Mouse (Mus musculus): ENCODE data around the gene Rgs7. TPM values are rescaled to one million over a fixed set of nuclear protein-coding genes. Genes with fewer than 3 reads are reported as not detected.

The Rgs7 gene
- polyA plus RNA-seq, 1 experiment from 2014 or later: 49.4 TPM

DNA sequence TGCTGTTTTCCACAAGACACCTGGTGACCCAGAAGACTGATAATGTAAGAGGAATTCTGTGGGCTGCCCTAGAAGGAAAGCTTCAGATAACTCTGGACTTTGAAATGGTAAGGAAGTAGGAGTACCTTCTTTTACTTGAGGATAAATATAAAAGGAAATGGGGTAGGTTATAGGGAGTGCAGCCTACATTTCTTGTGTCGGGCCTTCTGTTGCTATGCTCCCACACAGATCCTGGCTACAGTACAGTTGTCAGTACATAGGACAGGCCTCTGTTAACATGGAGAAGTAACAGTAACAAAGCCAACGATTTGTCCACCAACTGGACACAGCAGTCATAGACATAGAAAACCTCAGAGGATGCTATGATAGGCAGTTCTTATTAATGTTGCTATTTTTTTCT, 307.1 kb downstream of the Rgs7 start:
- H3K27ac ChIP-seq: no peak overlapping the region
- H3K4me1 ChIP-seq (replicated peaks; ENCODE audit: control insufficient read depth, insufficient read depth, low read length): no peaks in the 10 kb centered on the region
- no peak overlapping the region for H3K4me2 ChIP-seq (replicated peaks)
- ATAC-seq (ENCODE audit: low FRiP score) (no peak), DNase-seq (ENCODE audit: low spot score) (no peak)
- H3K27me3 ChIP-seq (ENCODE audit: control insufficient read depth, insufficient read depth, low read length): no peaks in the 10 kb centered on the region
- no peak overlapping the region for H3K4me3 ChIP-seq (replicated peaks; ENCODE audit: low read length)
- no peaks in the 10 kb centered on the region for H3K36me3 ChIP-seq (replicated peaks; ENCODE audit: control insufficient read depth, insufficient read depth)
- no peaks in the 10 kb centered on the region for H3K9me3 ChIP-seq (ENCODE audit: control insufficient read depth, low read length)
- no peak overlapping the region for H3K9ac ChIP-seq
- WGBS: 80% methylated on average over 2 of the region's 2 CpGs

DNA sequence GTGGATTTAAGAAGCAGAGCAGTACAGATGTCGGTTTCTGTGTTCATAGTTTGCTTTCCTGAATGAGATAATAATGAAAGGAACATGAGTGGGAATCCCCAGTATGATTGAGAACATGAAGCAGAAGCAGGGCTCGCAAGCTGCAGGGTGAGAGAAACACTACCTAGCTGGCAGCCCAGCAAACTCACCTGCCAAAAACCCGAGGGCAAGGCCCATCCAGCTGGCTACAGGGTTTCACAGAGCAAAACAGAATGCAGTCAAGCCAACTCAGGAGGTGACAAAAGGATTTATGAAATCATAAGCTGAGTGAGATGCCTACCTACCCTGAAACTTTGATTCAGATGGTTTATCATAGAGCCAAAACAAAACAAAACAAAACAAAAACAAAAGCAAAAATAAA, 307.6 kb downstream of the Rgs7 start:
- no peaks in the 10 kb centered on the region for H3K36me3 ChIP-seq (replicated peaks; ENCODE audit: control insufficient read depth, insufficient read depth)
- DNase-seq (ENCODE audit: low spot score): no peak
- WGBS: 83% methylated on average over 3 of the region's 3 CpGs
- no peaks in the 10 kb centered on the region for H3K27me3 ChIP-seq (ENCODE audit: control insufficient read depth, insufficient read depth, low read length)
- ATAC-seq (ENCODE audit: low FRiP score): no peak
- H3K4me2 ChIP-seq (replicated peaks): no peak overlapping the region
- no peaks in the 10 kb centered on the region for H3K9me3 ChIP-seq (ENCODE audit: control insufficient read depth, low read length)
- H3K27ac ChIP-seq: no peak overlapping the region
- no peak overlapping the region for H3K9ac ChIP-seq
- no peaks in the 10 kb centered on the region for H3K4me1 ChIP-seq (replicated peaks; ENCODE audit: control insufficient read depth, insufficient read depth, low read length)
- no peak overlapping the region for H3K4me3 ChIP-seq (replicated peaks; ENCODE audit: low read length)

DNA sequence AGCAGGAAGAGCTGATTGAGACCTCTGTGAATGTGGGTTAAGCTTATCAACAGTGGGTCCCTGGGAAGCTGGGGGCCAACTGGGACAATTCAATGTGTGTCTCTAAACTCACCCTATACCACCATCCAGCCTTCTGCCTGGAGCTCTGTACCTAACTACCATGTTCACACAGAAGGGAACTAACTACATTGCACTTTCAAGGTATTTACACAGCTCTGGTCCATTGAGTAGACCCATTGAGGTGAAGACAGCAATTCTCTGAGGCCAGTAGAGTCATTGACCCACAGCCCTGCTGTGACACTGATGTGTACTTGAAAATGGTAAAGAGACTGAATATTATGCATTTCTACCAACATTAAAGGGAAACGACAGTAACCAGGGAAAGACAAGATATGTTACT, 313.6 kb downstream of the Rgs7 start:
- Histone ChIP-seq H3K4me1 (replicated peaks; ENCODE audit: control insufficient read depth, insufficient read depth, low read length) (no peaks in the 10 kb centered on the region), H3K36me3 (replicated peaks; ENCODE audit: control insufficient read depth, insufficient read depth) (no peaks in the 10 kb centered on the region), H3K9me3 (ENCODE audit: control insufficient read depth, low read length) (no peaks in the 10 kb centered on the region), H3K4me3 (replicated peaks; ENCODE audit: low read length) (no peak overlapping the region), H3K9ac (no peak overlapping the region), H3K27me3 (ENCODE audit: control insufficient read depth, insufficient read depth, low read length) (no peaks in the 10 kb centered on the region), H3K4me2 (replicated peaks) (no peak overlapping the region), H3K27ac (no peak overlapping the region)
- ATAC-seq (ENCODE audit: low FRiP score) (no peak), DNase-seq (ENCODE audit: low spot score) (no peak)
- 79% methylated on average over 1 of the region's 1 CpGs for WGBS

DNA sequence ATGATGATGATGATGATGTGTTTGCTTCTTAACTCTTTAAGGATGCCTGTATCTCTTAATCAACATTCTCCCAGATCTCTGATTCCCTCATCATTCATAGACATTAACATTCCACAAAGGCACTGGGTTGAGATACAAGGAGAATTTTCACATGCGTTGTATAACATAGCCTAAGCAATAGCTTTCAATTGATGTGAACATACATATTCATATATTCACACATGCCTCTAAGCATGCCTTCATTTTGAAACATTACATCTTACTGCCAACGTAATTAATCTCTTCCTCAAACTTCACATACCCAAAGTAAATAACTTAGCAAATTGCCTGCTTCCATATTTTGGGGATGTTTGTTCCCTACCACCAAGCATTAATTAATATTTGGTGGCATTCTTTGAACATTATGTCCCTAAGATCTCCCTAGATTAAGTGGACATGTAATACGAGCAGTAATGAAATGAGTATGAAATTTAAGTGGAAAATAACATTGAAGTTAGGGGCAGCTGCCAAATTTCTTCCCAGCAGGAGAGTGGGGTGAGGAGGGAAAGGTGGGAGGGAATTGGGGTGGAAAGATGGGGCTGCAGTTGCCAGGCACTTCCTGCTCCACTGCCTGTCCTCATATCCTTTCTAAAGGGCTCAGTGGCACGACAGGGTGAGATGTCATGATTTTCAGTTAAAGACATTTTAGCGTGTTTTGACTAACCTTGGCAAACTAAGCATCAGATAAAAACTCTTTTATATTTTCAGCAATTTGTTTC, 317.2 kb downstream of the Rgs7 start:
- DNase-seq (ENCODE audit: low spot score) (no peak), ATAC-seq (ENCODE audit: low FRiP score) (no peak)
- Histone ChIP-seq H3K4me2 (replicated peaks) (no peak overlapping the region), H3K27me3 (ENCODE audit: control insufficient read depth, insufficient read depth, low read length) (no peaks in the 10 kb centered on the region), H3K4me3 (replicated peaks; ENCODE audit: low read length) (no peak overlapping the region), H3K36me3 (replicated peaks; ENCODE audit: control insufficient read depth, insufficient read depth) (no peaks in the 10 kb centered on the region), H3K9ac (no peak overlapping the region), H3K9me3 (ENCODE audit: control insufficient read depth, low read length) (no peaks in the 10 kb centered on the region), H3K27ac (no peak overlapping the region), H3K4me1 (replicated peaks; ENCODE audit: control insufficient read depth, insufficient read depth, low read length) (no peaks in the 10 kb centered on the region)
- WGBS: 67% methylated on average over 5 of the region's 5 CpGs

DNA sequence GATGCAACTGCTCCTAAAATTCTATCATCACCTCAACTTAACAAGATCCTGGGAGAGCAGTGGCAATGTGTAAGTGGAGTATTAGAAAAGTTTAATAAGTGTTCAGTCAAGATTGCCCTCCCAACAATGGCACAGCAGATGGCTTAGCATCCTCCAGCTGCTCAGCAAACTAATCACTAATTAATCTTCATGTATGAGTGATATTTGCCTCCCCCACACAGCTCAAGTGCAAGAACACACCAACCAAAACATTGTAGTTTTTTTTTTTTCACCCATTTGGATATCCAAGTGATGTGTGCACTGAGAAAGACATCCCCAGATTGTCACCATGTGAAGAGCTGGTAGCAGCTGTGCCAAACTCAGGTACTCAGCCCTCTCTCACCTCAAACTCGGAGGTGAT, 336.8 kb downstream of the Rgs7 start:
- no peak overlapping the region for H3K4me2 ChIP-seq (replicated peaks)
- ATAC-seq (ENCODE audit: low FRiP score): peak; percentile 31; the same call in 1 of the 2 replicates
- H3K36me3 ChIP-seq (replicated peaks; ENCODE audit: control insufficient read depth, insufficient read depth): no peaks in the 10 kb centered on the region
- no peaks in the 10 kb centered on the region for H3K9me3 ChIP-seq (ENCODE audit: control insufficient read depth, low read length)
- no peaks in the 10 kb centered on the region for H3K4me1 ChIP-seq (replicated peaks; ENCODE audit: control insufficient read depth, insufficient read depth, low read length)
- no peak overlapping the region for H3K9ac ChIP-seq
- no peak for DNase-seq (ENCODE audit: low spot score)
- H3K27me3 ChIP-seq (ENCODE audit: control insufficient read depth, insufficient read depth, low read length): no peaks in the 10 kb centered on the region
- no peak overlapping the region for H3K4me3 ChIP-seq (replicated peaks; ENCODE audit: low read length)
- 83% methylated on average over 1 of the region's 1 CpGs for WGBS
- no peak overlapping the region for H3K27ac ChIP-seq

DNA sequence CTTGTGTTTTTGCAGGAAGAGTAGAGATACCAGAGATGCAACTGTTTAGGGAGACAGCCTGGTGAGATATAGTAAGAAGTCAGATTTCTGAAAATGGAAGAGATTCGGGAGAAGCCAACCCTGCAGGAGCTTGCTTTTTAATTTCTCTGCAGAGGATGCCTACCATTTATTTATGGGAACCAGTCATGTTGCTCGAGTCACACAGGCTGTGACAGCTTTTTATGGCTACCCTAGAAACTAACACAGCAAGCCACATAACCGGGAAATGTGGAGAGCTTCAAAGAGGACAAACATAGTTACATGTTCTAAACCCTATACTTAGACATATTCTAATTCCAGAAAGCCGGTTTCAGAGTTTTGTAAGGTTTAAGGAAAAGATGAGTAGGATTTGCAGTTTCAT, 349.2 kb downstream of the Rgs7 start:
- H3K27ac ChIP-seq: no peak overlapping the region
- H3K4me1 ChIP-seq (replicated peaks; ENCODE audit: control insufficient read depth, insufficient read depth, low read length): no peaks in the 10 kb centered on the region
- ATAC-seq (ENCODE audit: low FRiP score): no peak
- no peak overlapping the region for H3K4me3 ChIP-seq (replicated peaks; ENCODE audit: low read length)
- H3K27me3 ChIP-seq (ENCODE audit: control insufficient read depth, insufficient read depth, low read length): no peaks in the 10 kb centered on the region
- no peak overlapping the region for H3K4me2 ChIP-seq (replicated peaks)
- no peaks in the 10 kb centered on the region for H3K36me3 ChIP-seq (replicated peaks; ENCODE audit: control insufficient read depth, insufficient read depth)
- H3K9ac ChIP-seq: no peak overlapping the region
- 90% methylated on average over 4 of the region's 4 CpGs for WGBS
- no peak for DNase-seq (ENCODE audit: low spot score)
- H3K9me3 ChIP-seq (ENCODE audit: control insufficient read depth, low read length): no peaks in the 10 kb centered on the region

DNA sequence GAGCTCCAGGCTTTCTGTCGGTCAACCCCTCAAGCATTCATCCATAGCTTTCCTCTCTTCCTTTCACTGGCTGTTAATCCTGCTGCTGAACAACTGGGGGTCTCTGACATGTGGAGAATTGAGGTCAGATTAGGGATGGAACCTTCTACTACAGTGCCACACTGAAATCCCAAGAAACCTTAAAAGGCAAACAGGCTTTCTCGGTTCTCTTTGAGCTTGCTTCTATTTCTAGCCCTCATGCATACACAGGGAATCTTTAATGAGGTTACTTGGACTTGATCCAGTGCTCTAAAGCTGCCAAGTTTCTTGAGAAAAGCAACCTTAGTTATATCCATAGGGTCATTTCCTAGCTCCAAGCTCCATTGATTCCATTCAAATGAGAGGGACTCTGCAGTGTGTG, 363.8 kb downstream of the Rgs7 start:
- Histone ChIP-seq H3K27me3 (ENCODE audit: control insufficient read depth, insufficient read depth, low read length) (no peaks in the 10 kb centered on the region), H3K9me3 (ENCODE audit: control insufficient read depth, low read length) (no peaks in the 10 kb centered on the region), H3K9ac (no peak overlapping the region), H3K27ac (no peak overlapping the region), H3K36me3 (replicated peaks; ENCODE audit: control insufficient read depth, insufficient read depth) (no peaks in the 10 kb centered on the region), H3K4me3 (replicated peaks; ENCODE audit: low read length) (no peak overlapping the region), H3K4me2 (replicated peaks) (no peak overlapping the region), H3K4me1 (replicated peaks; ENCODE audit: control insufficient read depth, insufficient read depth, low read length) (0 out of 2 replicates have a peak, but pooled peaks cover 7% of the 10 kb centered on the region)
- peak; percentile 75; the same call in 1 of the 2 replicates for ATAC-seq (ENCODE audit: low FRiP score)
- 42% methylated on average over 2 of the region's 2 CpGs for WGBS
- peak; percentile 73 for DNase-seq (ENCODE audit: low spot score)

DNA sequence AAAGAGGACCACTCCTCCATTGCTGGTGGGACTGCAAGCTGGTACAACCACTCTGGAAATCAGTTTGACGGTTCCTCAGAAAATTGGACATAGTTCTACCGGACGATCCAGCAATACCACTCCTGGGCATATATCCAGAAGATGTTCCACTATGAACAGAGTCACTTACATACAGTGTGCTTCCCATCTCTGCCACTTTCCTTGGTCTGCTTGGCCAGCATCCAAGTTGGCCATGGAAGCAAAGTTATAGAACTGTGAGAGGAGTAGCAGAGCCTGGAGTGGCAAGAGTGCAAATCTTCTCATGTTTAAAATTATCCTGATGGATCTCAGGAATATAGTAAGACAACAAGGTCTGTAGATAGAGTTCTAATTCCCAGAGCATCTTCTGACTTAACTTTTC, 367.9 kb downstream of the Rgs7 start:
- Histone ChIP-seq H3K27me3 (ENCODE audit: control insufficient read depth, insufficient read depth, low read length) (no peaks in the 10 kb centered on the region), H3K27ac (no peak overlapping the region), H3K9me3 (ENCODE audit: control insufficient read depth, low read length) (no peaks in the 10 kb centered on the region), H3K4me3 (replicated peaks; ENCODE audit: low read length) (no peak overlapping the region), H3K36me3 (replicated peaks; ENCODE audit: control insufficient read depth, insufficient read depth) (no peaks in the 10 kb centered on the region), H3K9ac (no peak overlapping the region), H3K4me1 (replicated peaks; ENCODE audit: control insufficient read depth, insufficient read depth, low read length) (0 out of 2 replicates have a peak, but pooled peaks cover 7% of the 10 kb centered on the region), H3K4me2 (replicated peaks) (no peak overlapping the region)
- 73% methylated on average over 3 of the region's 3 CpGs for WGBS
- ATAC-seq (ENCODE audit: low FRiP score): no peak
- no peak for DNase-seq (ENCODE audit: low spot score)

DNA sequence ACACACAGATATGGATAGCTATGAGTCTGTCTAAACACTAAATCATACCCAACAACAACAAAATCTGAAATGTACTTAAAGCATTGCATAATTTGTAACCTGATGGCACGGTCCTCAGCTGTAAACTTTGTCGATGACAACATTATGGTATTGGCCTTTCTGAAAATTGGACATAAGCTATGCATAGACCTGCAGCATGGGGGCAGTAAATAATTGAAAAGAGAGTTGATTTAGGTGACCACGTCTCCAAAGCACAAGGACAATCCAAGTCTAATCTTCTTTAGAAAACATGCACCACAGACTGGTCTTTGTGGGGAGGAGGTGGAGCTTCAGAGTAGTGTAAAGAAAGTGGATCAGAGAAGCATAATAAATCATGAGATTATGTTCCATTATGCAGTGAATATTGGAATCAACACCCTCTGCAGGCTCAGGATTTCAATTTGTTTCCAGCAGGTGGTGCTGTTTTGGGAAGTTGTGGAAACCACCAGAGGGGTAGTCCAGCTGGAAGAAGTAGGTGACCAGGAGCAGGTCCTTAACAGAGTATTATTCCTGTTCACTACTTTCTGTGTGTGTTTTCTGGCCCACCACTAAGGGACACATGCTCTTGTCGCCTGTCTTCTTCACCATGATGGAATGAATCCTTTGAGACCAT, 373.3 kb downstream of the Rgs7 start:
- Histone ChIP-seq H3K4me1 (replicated peaks; ENCODE audit: control insufficient read depth, insufficient read depth, low read length) (no peaks in the 10 kb centered on the region), H3K4me2 (replicated peaks) (no peak overlapping the region), H3K9ac (no peak overlapping the region), H3K27me3 (ENCODE audit: control insufficient read depth, insufficient read depth, low read length) (no peaks in the 10 kb centered on the region), H3K4me3 (replicated peaks; ENCODE audit: low read length) (no peak overlapping the region), H3K36me3 (replicated peaks; ENCODE audit: control insufficient read depth, insufficient read depth) (no peaks in the 10 kb centered on the region), H3K27ac (no peak overlapping the region), H3K9me3 (ENCODE audit: control insufficient read depth, low read length) (no peaks in the 10 kb centered on the region)
- WGBS: 76% methylated on average over 4 of the region's 4 CpGs
- peak; percentile 34; the same call in 1 of the 2 replicates for ATAC-seq (ENCODE audit: low FRiP score)
- DNase-seq (ENCODE audit: low spot score): no peak
